Mouse (Mus musculus) cerebellum, adult 9-11 months (tissue): Measurements from ENCODE around the gene Aph1a.
"Not testable (repeated sequence)": the region's sequence is repeated elsewhere in the genome, so short reads cannot be mapped to it uniquely, and the experiment has no call there.

Source experiments
- DNase-seq: peaks from one replicate; pipeline ENCODE4 v3.0.0; 2022

Gene Aph1a

GRCm38 (mm10) chr3:95923429-95923828, 29.7 kb downstream of the Aph1a start:
- DNase-seq: not testable (repeated sequence)

- DNase-seq: no peak
These were observed 30.4 kb downstream of the Aph1a start for GRCm38 (mm10) chr3:95924185-95924584.

GRCm38 (mm10) chr3:95925087-95925486, 31.3 kb downstream of the Aph1a start:
- no peak for DNase-seq

GRCm38 (mm10) chr3:95928261-95928657, 34.5 kb downstream of the Aph1a start:
- no peak for DNase-seq

GRCm38 (mm10) chr3:95928658-95929503, 35.1 kb downstream of the Aph1a start, which contains the start of gene Anp32e:
Gene Anp32e, plus strand, starts transcription at chr3:95929246.
- DNase-seq: peak; percentile 99

- DNase-seq: peak; percentile 47
These were observed 36.1 kb downstream of the Aph1a start for GRCm38 (mm10) chr3:95929581-95930470.

- no peak for DNase-seq
These were observed 36.7 kb downstream of the Aph1a start for GRCm38 (mm10) chr3:95930471-95930789.

GRCm38 (mm10) chr3:95931471-95931870, 37.7 kb downstream of the Aph1a start:
- DNase-seq: no peak

- no peak for DNase-seq
These were observed 38.4 kb downstream of the Aph1a start for GRCm38 (mm10) chr3:95932157-95932556.

- no peak for DNase-seq
These were observed 38.8 kb downstream of the Aph1a start for GRCm38 (mm10) chr3:95932566-95932965.

GRCm38 (mm10) chr3:95933111-95933750, 39.5 kb downstream of the Aph1a start:
- DNase-seq: no peak

GRCm38 (mm10) chr3:95934448-95934847, 40.7 kb downstream of the Aph1a start:
- no peak for DNase-seq

GRCm38 (mm10) chr3:95938217-95938616, 44.4 kb downstream of the Aph1a start:
- DNase-seq: no peak

GRCm38 (mm10) chr3:95938835-95939234, 45.1 kb downstream of the Aph1a start:
- no peak for DNase-seq

GRCm38 (mm10) chr3:95942749-95943148, 49.0 kb downstream of the Aph1a start:
- no peak for DNase-seq

- DNase-seq: no peak
These were observed 49.5 kb downstream of the Aph1a start for GRCm38 (mm10) chr3:95943226-95943625.

- DNase-seq: no peak
These were observed 51.0 kb downstream of the Aph1a start for GRCm38 (mm10) chr3:95944742-95945141.

GRCm38 (mm10) chr3:95945731-95946240, 52.0 kb downstream of the Aph1a start:
- DNase-seq: no peak
